Mouse (Mus musculus) cortical plate, adult 2 months (tissue): ENCODE results near the gene Eif3d.

Experiments
- CTCF ChIP-seq: fragments of 200-500 bp; IDR thresholded peaks from 2 replicates; pipeline ENCODE4 v1.5.1; 2011; ENCODE audit warnings: mild to moderate bottlenecking, control low read depth, low read length; ENCODE audit not compliant: insufficient read depth; ENCODE audit errors: extremely low read depth
- POLR2A ChIP-seq: fragments of 200-500 bp; IDR thresholded peaks from 2 replicates; pipeline ENCODE4 v1.6.1; 2011; ENCODE audit warnings: mild to moderate bottlenecking, low read length, control low read depth; ENCODE audit not compliant: insufficient read depth; ENCODE audit errors: extremely low read depth

GRCm38 (mm10) chr15:77928673-77929331, 41.8 kb downstream of the Eif3d start, which contains the start of gene Txn2:
- TF ChIP-seq CTCF, result no peak
- TF ChIP-seq POLR2A, result peak; percentile 90
